ENCODE assay signal across 14 mouse cellular contexts in genomic region chr11:37153382-37153781, GRCm38 (mm10).
"Had no signal": no experiment of that assay in that cellular context is flagged by ENCODE, and none has a peak within 500 bp of the region (broad histone marks: within the 10 kb centered on the region; RNA-seq: fewer than 3 reads in every experiment).

No protein-coding gene starts in this region.

- H3K9ac ChIP-seq: limb, embryonic 12.5 days; limb, embryonic 15.5 days; liver, embryonic 14.5 days; liver, postnatal 0 days; lung, embryonic 14.5 days had no signal

- H3K27ac ChIP-seq: kidney, postnatal 0 days; limb, embryonic 12.5 days; limb, embryonic 15.5 days; liver, embryonic 14.5 days; macrophage had no signal

- ATAC-seq: intestine, postnatal 0 days; liver, postnatal 0 days; lung, postnatal 0 days had no signal

- H3K4me3 ChIP-seq: limb, embryonic 12.5 days; limb, embryonic 15.5 days had no signal

- H3K9me3 ChIP-seq: limb, embryonic 12.5 days; limb, embryonic 15.5 days had no signal

- H3K36me3 ChIP-seq: limb, embryonic 12.5 days; limb, embryonic 15.5 days had no signal

- DNase-seq: kidney, adult 2 months; kidney, postnatal 25 days; liver, postnatal 0 days; lung, embryonic 14.5 days; thymus, adult 18-20 months; thymus, postnatal 36 days had no signal

- H3K4me2 ChIP-seq: limb, embryonic 12.5 days; limb, embryonic 15.5 days; liver, embryonic 11.5 days; lung, embryonic 14.5 days had no signal

- H3K27me3 ChIP-seq: limb, embryonic 12.5 days; limb, embryonic 15.5 days had no signal

- H3K4me1 ChIP-seq: limb, embryonic 12.5 days; limb, embryonic 15.5 days had no signal
